Mouse (Mus musculus) megakaryocyte-erythroid progenitor cell, adult 5-6 weeks (primary cell): Measurements from ENCODE around the gene Wscd1. TPM values are rescaled to one million over a fixed set of nuclear protein-coding genes. Genes with fewer than 3 reads are reported as not detected.

Source experiments
- ATAC-seq: replicated peaks from 2 replicates; pipeline ENCODE4 v1.8.0; 2016; ENCODE audit warnings: mild to moderate bottlenecking, inconsistent platforms; ENCODE audit not compliant: severe bottlenecking, poor library complexity, low FRiP score, low TSS enrichment
- total RNA-seq, 2 experiments: library from RNA; stranded (forward) in 1 of 2; stranded (reverse) in 1 of 2; fragments of 200-1000, 215-1000 nt in 1 of 2; fragments of >200 nt in 1 of 2; fragmentation: Nextera tagmentation in 1 of 2; gene quantifications; 2 replicates each; pipeline ENCODE4 v1.2.3; 2014 to 2017

The Wscd1 gene
- total RNA-seq (2014; fragmentation: Nextera tagmentation) (not detected in 2 replicates), total RNA-seq (2017) (not detected in 2 replicates)

GRCm38 (mm10) chr11:71749671-71750070, at the start of gene Wscd1:
TSS of gene Wscd1 (plus strand) at chr11:71749920.
- ATAC-seq, result no peak

GRCm38 (mm10) chr11:71728066-71728465, 21.7 kb upstream of the Wscd1 start:
- no peak for ATAC-seq

- ATAC-seq, result no peak
These were observed 20.4 kb upstream of the Wscd1 start for GRCm38 (mm10) chr11:71729287-71729686.

- no peak for ATAC-seq
These were observed 15.9 kb upstream of the Wscd1 start for GRCm38 (mm10) chr11:71733771-71734170.

GRCm38 (mm10) chr11:71737106-71737505, 12.6 kb upstream of the Wscd1 start:
- ATAC-seq, result no peak

GRCm38 (mm10) chr11:71738501-71739045, 11.1 kb upstream of the Wscd1 start:
- no peak for ATAC-seq

- no peak for ATAC-seq
These were observed 3.8 kb upstream of the Wscd1 start for GRCm38 (mm10) chr11:71745875-71746274.

- no peak for ATAC-seq
These were observed 2.0 kb upstream of the Wscd1 start for GRCm38 (mm10) chr11:71747719-71748118.

GRCm38 (mm10) chr11:71750534-71751173, 934 bp downstream of the Wscd1 start:
- no peak for ATAC-seq

- no peak for ATAC-seq
These were observed 1.5 kb downstream of the Wscd1 start for GRCm38 (mm10) chr11:71751174-71751611.

- no peak for ATAC-seq
These were observed 2.0 kb downstream of the Wscd1 start for GRCm38 (mm10) chr11:71751689-71752088.

GRCm38 (mm10) chr11:71752626-71753025, 2.9 kb downstream of the Wscd1 start:
- no peak for ATAC-seq

GRCm38 (mm10) chr11:71755115-71755514, 5.4 kb downstream of the Wscd1 start:
- ATAC-seq, result no peak

GRCm38 (mm10) chr11:71756325-71756724, 6.6 kb downstream of the Wscd1 start:
- no peak for ATAC-seq

- no peak for ATAC-seq
These were observed 8.7 kb downstream of the Wscd1 start for GRCm38 (mm10) chr11:71758211-71759110.

GRCm38 (mm10) chr11:71760991-71761390, 11.3 kb downstream of the Wscd1 start:
- no peak for ATAC-seq

- no peak for ATAC-seq
These were observed 13.4 kb downstream of the Wscd1 start for GRCm38 (mm10) chr11:71763154-71763553.

- ATAC-seq, result no peak
These were observed 14.0 kb downstream of the Wscd1 start for GRCm38 (mm10) chr11:71763651-71764275.

- ATAC-seq, result no peak
These were observed 15.0 kb downstream of the Wscd1 start for GRCm38 (mm10) chr11:71764743-71765142.

GRCm38 (mm10) chr11:71765335-71765734, 15.6 kb downstream of the Wscd1 start:
- ATAC-seq, result no peak
